Mouse (Mus musculus): ENCODE data around the gene Phf11c. TPM values are rescaled to one million over a fixed set of nuclear protein-coding genes. Genes with fewer than 3 reads are reported as not detected.

Phf11c gene
- polyA plus RNA-seq, 1 experiment from 2014 or later: 0.63 TPM

Other genes with a start within 250 kb of the Phf11c start
- not detected in 2 replicates for gene Gm5142, start 216.6 kb downstream of the Phf11c start, polyA plus RNA-seq (2015; fragmentation: Nextera tagmentation; extraction: Ambion mirVana)
- gene Rcbtb1, start 194.2 kb downstream of the Phf11c start, polyA plus RNA-seq (2015; fragmentation: Nextera tagmentation; extraction: Ambion mirVana): 71.8 and 78.0 TPM in 2 replicates
- gene Gm6904, start 135.2 kb downstream of the Phf11c start, polyA plus RNA-seq (2015; fragmentation: Nextera tagmentation; extraction: Ambion mirVana): not detected in 2 replicates
- gene Phf11a, start 97.9 kb downstream of the Phf11c start, polyA plus RNA-seq (2015; fragmentation: Nextera tagmentation; extraction: Ambion mirVana): not detected in 2 replicates
- 0.32 and 0.37 TPM in 2 replicates for gene Phf11b, start 54.0 kb downstream of the Phf11c start, polyA plus RNA-seq (2015; fragmentation: Nextera tagmentation; extraction: Ambion mirVana)
- gene Phf11d, start 29.9 kb downstream of the Phf11c start, polyA plus RNA-seq (2015; fragmentation: Nextera tagmentation; extraction: Ambion mirVana): 0.58 and 0.65 TPM in 2 replicates
- 10.1 and 12.1 TPM in 2 replicates for gene Setdb2, start 45.5 kb upstream of the Phf11c start, polyA plus RNA-seq (2015; fragmentation: Nextera tagmentation; extraction: Ambion mirVana)
- gene Cab39l, start 45.6 kb upstream of the Phf11c start, polyA plus RNA-seq (2015; fragmentation: Nextera tagmentation; extraction: Ambion mirVana): 39.8 and 40.8 TPM in 2 replicates
- 29.5 and 38.6 TPM in 2 replicates for gene Cdadc1, start 202.6 kb upstream of the Phf11c start, polyA plus RNA-seq (2015; fragmentation: Nextera tagmentation; extraction: Ambion mirVana)
- gene Shisa2, start 229.9 kb upstream of the Phf11c start, polyA plus RNA-seq (2015; fragmentation: Nextera tagmentation; extraction: Ambion mirVana): 9.4 and 10.0 TPM in 2 replicates

All from embryonic facial prominence, embryonic 13.5 days (tissue).